Mouse (Mus musculus) ZHBTc4 (cell line): ENCODE data around the gene Egfl8.
A peak's percentile ranks its signal among the peaks of the same experiment; 100 is the strongest.

Source experiments
- DNase-seq: peaks from one replicate; pipeline ENCODE4 v3.0.0-alpha.2; 2011; ENCODE audit warnings: low read depth, low spot score

Gene Egfl8

GRCm38 (mm10) chr17:34615871-34616270 is at the start of gene Egfl8:
Egfl8 (minus strand) TSS chr17:34615971.
- DNase-seq, result no peak

DNA sequence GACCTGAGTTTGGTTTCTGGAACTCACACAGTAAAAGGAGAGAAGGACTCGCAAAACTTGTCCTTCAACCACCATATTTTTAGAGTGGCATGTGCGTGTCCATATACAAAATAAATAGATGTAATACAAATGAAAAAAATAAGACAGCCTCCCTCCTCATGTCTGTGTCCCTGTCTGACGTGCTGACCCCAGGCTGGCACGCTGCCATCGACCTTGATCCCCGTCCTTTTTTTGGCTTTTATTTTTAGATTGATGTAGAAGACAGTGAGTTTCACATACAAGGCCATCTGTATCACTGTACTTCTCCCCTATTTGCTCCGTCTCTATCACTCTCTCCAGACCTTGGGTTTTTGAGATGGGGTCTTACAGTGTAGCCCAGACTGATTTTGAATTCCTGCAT is 48.7 kb upstream of the Egfl8 start:
- DNase-seq, result no peak

DNA sequence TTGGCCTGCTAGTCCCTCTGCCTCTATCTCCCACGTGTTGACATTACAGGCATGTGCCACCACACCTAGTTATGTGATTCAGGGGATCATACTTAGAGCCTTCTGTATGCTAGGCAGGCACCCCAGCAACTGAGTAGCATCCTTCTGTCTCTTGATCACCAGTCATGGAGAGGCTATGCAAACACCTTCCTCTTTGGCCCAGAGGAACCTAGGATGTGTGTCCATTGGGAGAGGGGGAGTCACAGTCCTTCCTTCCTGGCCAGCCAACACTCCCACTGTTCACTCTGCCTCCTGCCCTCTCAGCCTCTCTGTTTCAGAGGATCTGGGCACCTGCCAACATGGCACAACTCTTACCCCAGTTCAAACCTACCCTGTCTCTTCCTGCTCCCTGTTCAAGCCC is 47.8 kb upstream of the Egfl8 start:
- DNase-seq, result no peak

DNA sequence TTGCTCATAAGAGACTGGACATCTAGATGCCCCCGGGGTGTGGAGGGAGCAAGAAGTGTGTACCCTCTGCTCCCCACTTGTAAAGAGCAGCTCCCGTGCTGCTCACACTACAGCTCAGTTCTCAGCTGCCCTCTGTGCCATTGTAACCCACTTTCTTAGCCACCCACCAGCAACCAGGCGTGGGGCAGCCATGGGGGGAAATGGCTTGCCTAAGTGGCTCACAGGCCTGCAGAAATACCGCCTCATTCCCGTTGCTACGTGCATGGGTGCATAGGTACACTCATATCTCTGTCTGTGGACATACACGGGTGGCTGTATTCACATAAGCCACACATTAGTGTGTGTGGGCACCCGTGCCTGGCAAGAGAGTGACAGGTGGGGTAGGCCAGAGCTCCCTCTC is 47.2 kb upstream of the Egfl8 start:
- no peak for DNase-seq

DNA sequence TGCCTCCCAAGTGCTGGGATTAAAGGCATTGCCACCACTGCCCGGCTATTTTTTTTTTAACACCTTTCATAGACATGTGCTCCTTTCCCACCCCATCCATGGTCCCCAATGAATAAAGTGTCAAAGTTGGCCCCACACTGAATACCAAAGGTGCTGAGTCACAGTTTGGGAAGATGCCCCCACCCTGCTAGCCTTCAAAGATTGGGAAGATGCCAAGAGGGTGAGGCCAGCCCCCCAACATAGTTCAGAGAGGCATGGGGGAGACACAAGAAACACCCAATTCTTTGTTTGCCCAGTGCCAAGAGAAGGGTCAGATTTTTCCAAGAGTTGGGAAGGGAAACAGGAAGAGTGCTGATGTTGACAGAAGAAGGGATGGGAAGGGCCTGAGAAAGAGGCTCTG is 46.7 kb upstream of the Egfl8 start:
- DNase-seq, result no peak

DNA sequence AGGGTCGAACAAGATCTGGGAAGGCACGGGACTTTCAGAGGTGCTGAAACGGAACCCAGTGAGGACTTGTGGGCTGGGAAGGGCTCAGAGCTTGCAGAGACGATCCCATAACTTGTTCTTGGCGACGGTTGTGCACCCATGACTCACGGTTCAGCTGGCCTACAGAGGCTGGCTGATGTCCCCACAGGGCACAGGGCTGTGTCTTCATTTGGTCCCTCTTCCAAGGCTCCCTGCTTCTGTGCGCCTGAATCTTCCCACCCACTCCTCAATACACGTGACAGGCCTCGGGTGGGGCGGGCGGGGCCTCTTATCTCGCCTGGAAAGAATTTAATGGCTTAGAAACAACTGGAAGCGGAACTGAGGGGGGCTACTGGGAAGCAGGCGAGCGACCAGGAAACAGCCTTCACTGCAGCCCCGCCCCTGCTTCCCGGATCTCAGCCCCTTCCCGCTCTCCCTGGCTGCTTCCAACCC is 45.4 kb upstream of the Egfl8 start:
- peak; percentile 61 for DNase-seq

GRCm38 (mm10) chr17:34660259-34660820 is 44.6 kb upstream of the Egfl8 start:
- no peak for DNase-seq

DNA sequence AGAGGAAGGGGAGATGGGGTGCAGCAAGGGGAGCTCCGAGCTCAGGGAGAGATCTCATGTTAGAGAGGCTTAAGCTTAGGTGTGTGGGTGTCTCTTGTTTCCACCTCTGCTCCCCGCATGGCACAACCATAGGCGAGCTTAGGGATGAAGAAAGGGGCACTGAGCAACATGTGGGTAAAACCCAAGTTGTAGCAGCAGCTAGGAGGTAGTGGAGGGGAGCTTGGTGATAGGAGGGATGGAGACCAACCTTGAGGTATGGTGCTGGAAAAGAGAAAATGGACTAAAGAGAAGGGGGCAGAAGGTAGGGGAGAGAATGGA is 44.1 kb upstream of the Egfl8 start:
- DNase-seq, result no peak

DNA sequence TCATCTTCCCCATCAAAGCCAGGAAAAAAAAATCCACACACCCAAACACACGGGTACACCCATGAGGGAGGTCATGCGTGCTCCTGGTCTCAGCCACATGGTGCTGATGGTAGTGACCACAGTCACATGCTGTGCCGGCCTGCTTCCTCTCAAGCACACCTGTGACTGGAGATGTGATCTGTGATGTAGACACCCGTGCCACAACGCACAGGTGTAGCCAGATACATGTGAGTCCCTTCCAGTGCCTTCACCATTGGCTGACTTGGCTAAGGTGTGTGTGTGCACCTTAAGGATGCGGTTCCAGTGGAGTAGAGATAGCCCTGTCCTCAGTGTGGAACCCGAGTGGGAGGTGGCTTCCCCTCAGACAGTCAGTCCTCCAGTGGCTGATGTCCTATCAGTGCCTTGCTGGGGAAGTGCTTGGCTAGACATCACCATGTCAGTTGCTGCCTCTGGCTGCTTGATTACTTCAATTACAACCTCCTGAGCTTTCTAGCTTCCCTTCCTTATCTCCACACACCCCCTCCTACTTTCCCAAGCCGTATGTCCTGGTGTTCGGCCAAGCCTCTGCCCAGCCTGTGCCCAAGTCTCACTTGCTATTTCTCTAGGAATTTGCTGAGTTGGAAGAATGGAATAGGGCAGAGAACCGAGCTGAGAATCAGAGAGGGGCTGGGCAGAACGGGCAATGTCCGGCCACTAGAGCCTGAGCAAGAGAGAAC is 43.6 kb upstream of the Egfl8 start:
- DNase-seq, result no peak

DNA sequence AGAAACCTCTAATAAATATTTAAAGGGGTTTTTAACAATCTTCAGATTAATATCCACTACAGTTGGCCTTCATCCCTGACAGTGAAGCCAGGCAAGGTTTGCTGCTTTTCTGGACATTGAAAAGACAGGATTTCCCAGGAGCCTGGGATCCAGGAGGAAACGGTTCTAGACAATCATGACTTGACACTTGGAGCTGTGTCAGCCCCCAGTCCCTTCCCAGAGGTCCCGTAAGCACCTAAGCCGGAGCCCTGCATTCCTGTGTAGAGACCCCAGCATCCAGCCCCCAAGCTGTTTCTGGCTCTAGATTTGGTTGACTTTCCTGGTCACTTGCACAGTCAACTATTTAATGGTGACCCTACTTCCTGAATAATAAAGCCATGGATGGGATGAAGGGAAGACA is 42.8 kb upstream of the Egfl8 start:
- DNase-seq, result no peak

- no peak for DNase-seq
These were observed 42.4 kb upstream of the Egfl8 start for GRCm38 (mm10) chr17:34658145-34658544.

- no peak for DNase-seq
These were observed 41.5 kb upstream of the Egfl8 start for GRCm38 (mm10) chr17:34657271-34657670.

DNA sequence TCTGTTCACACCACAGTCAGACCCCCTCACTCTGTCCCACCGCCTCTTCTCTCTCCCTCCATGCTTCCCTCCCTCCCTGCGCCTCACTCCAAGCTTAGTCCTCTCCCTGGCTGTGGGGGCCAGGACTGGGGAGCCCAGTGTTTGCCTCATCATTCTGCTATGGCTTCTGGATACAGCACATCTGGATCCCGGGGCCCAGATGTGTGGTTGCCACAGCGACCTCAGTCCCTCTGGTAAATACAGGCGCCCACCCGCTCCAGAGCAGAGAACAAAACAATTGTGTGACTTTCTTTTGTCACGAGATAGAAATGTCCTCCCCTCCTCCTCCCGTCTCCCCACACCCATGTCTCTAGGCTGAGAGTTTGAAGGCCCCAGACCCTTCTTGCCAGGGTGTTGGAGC is 40.9 kb upstream of the Egfl8 start:
- DNase-seq, result no peak

- DNase-seq, result no peak
These were observed 39.8 kb upstream of the Egfl8 start for GRCm38 (mm10) chr17:34655581-34655991.

DNA sequence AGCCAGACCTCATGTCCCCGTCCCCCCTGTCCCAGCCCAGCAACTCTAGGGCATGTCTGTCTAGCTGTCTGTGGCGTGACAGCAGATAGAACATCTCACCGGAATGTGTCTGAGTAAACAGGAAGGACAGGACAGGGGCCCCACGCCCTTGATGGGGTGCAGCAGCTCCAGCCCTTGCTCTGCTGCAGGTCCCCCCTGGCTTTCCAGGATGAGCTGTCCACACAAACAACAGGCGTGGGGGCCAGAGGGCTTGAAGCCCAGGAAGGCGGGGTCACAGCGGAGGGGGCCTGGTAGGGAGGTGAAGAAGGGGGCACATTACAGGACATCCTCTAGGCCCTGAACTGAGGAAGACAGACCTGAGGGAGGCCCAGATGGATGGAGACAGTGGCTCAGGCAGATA is 39.4 kb upstream of the Egfl8 start:
- DNase-seq, result no peak

- no peak for DNase-seq
These were observed 38.6 kb upstream of the Egfl8 start for GRCm38 (mm10) chr17:34654392-34654791.

DNA sequence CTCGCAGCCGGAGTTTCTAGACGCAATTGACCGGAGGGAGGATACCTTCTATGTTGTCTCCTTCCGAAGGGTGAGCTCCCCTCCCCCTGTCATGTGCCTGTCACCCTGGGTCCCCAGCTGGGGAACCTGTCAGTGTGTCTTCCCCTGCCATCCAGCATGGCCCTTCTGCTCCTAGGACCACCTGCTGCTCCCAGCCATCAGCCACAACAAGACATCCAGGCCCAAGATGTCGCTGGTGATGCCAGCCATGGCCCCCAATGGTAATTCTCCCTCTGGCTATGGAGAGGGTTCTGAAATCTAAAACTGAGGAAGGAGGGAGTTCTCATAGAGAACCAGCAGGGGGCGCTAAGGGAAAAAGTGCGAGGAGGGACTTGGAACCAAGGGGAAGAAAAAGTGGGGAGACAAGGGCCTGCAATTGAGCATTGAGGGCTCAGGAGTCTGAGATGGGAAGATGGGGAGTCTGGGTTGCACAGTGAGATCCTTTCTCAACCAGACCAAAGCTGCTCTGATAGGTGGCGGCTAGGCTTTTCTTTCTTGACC is 38.0 kb upstream of the Egfl8 start:
- DNase-seq, result peak; percentile 72

GRCm38 (mm10) chr17:34652985-34653384 is 37.2 kb upstream of the Egfl8 start:
- no peak for DNase-seq

DNA sequence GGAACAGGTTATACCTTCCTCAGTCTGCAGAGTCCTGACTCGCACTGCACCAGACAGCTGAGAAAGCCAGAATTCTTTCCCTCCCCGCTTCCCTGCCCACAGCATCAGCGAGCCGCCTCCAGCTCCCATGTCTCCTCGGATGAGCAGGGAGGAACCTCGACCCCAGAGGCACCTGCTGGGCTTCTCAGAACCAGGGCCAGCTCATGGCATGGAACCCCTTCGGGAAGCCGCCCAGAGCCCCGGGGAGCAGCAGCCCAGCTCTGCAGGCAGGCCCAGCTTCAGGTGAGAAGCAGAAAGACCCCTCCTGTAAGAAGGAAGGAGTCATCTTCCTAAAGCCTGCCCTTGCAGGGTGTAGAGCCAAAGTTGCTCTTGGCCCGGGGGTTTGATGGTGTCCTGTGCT is 36.8 kb upstream of the Egfl8 start:
- no peak for DNase-seq

GRCm38 (mm10) chr17:34651507-34652221 is 35.9 kb upstream of the Egfl8 start:
- DNase-seq, result peak; percentile 60

GRCm38 (mm10) chr17:34650781-34651180 is 35.0 kb upstream of the Egfl8 start:
- no peak for DNase-seq

GRCm38 (mm10) chr17:34649106-34649864 is 33.5 kb upstream of the Egfl8 start:
- no peak for DNase-seq
